Mouse (Mus musculus) limb, embryonic 15.5 days (tissue): Measurements from ENCODE around the gene Tmem143. TPM values are rescaled to one million over a fixed set of nuclear protein-coding genes. Genes with fewer than 3 reads are reported as not detected.

Experiments used
- ATAC-seq: fragments of 200-750 bp; cut with Nextera tagmentation; 2 replicates; pipeline ENCODE4 v1.8.0; 2017; ENCODE audit warnings: low read depth, moderate TSS enrichment; ENCODE audit not compliant: insufficient number of reproducible peaks, low FRiP score, low TSS enrichment
- H3K27ac ChIP-seq: fragments of 300-500 bp; sonication (generic); 2 replicates; pipeline ENCODE4 v1.5.1; 2015; ENCODE audit warnings: moderate library complexity, mild to moderate bottlenecking, inconsistent platforms
- H3K27me3 ChIP-seq: fragments of 300-500 bp; sonication (generic); 2 replicates; pipeline ENCODE4 v1.6.1; 2015; ENCODE audit warnings: inconsistent platforms
- H3K36me3 ChIP-seq: fragments of 300-500 bp; sonication (generic); 2 replicates; pipeline ENCODE4 v1.6.1; 2015; ENCODE audit warnings: inconsistent platforms
- H3K4me1 ChIP-seq: fragments of 300-500 bp; sonication (generic); 2 replicates; pipeline ENCODE4 v1.6.1; 2015; ENCODE audit warnings: inconsistent platforms
- H3K4me2 ChIP-seq: fragments of 300-500 bp; sonication (generic); 2 replicates; pipeline ENCODE4 v1.6.1; 2015; ENCODE audit warnings: mild to moderate bottlenecking, inconsistent platforms
- H3K4me3 ChIP-seq: fragments of 300-500 bp; sonication (generic); 2 replicates; pipeline ENCODE4 v1.5.1; 2015; ENCODE audit warnings: mild to moderate bottlenecking, inconsistent platforms
- H3K9ac ChIP-seq: fragments of 300-500 bp; sonication (generic); 2 replicates; pipeline ENCODE4 v1.6.1; 2015; ENCODE audit warnings: inconsistent platforms
- H3K9me3 ChIP-seq: fragments of 300-500 bp; sonication (generic); 2 replicates; pipeline ENCODE4 v1.6.1; 2016; ENCODE audit warnings: inconsistent platforms
- WGBS: fragments of 180-500 bp; shearing (Covaris S2); methylation state at CpG from one replicate; pipeline ENCODE4 v1.1.7; 2015; 5-methylcytosine and 5-hydroxymethylcytosine counted together
- polyA plus RNA-seq: library from polyadenylated mRNA; unstranded; fragments of >200 nt; fragmentation: Nextera tagmentation; extraction: Ambion mirVana; gene quantifications from 2 replicates; pipeline ENCODE4 v1.2.1, GENCODE M21; 2015

The Tmem143 gene
- polyA plus RNA-seq = 4.4 and 5.5 TPM in 2 replicates

GRCm38 (mm10) chr7:45896517-45897257 is at the start of gene Tmem143, which contains the start of gene Syngr4:
Gene Tmem143 (plus strand): TSS chr7:45896941.
Gene Syngr4 (minus strand): TSS chr7:45896714.
- Histone ChIP-seq H3K27ac (peak within 1 kb of the TSS; percentile 84), H3K9me3 (no peaks in the 10 kb centered on the region), H3K9ac (peak within 1 kb of the TSS; percentile 48), H3K36me3 (no peaks in the 10 kb centered on the region), H3K4me3 (peak within 1 kb of the TSS; percentile 55), H3K4me1 (peaks cover 9% of the 10 kb centered on the region; the same call in 1 of the 2 replicates), H3K27me3 (no peaks in the 10 kb centered on the region), H3K4me2 (peak within 1 kb of the TSS; percentile 88)
- peak; percentile 93 for ATAC-seq
- 1% methylated on average over 40 of the region's 40 CpGs for WGBS

GRCm38 (mm10) chr7:45848447-45849027 is 48.2 kb upstream of the Tmem143 start:
- Histone ChIP-seq H3K27ac (no peak overlapping the region), H3K36me3 (no peaks in the 10 kb centered on the region), H3K27me3 (peaks cover 3% of the 10 kb centered on the region; the same call in 1 of the 2 replicates), H3K4me3 (no peak overlapping the region), H3K9ac (no peak overlapping the region), H3K9me3 (no peaks in the 10 kb centered on the region), H3K4me1 (0 out of 2 replicates have a peak, but pooled peaks cover 5% of the 10 kb centered on the region), H3K4me2 (no peak overlapping the region)
- ATAC-seq = no peak
- WGBS = 16% methylated on average over 6 of the region's 6 CpGs

GRCm38 (mm10) chr7:45850661-45851060 is 46.1 kb upstream of the Tmem143 start:
- 68% methylated on average over 3 of the region's 3 CpGs for whole genome bisulfite sequencing
- no peak for ATAC-seq

GRCm38 (mm10) chr7:45853089-45853488 is 43.7 kb upstream of the Tmem143 start:
- H3K36me3 ChIP-seq = no peaks in the 10 kb centered on the region
- H3K27me3 ChIP-seq = peaks cover 24% of the 10 kb centered on the region
- H3K4me3 ChIP-seq = no peak overlapping the region
- no peaks in the 10 kb centered on the region for H3K9me3 ChIP-seq
- no peak overlapping the region for H3K27ac ChIP-seq
- WGBS = 74% methylated on average over 12 of the region's 12 CpGs
- H3K4me2 ChIP-seq = no peak overlapping the region
- H3K9ac ChIP-seq = no peak overlapping the region
- peaks cover 20% of the 10 kb centered on the region for H3K4me1 ChIP-seq
- ATAC-seq = no peak

More at GRCm38 (mm10) chr7:45850661-45851060, 46.1 kb upstream of the Tmem143 start:
- Histone ChIP-seq H3K4me1 (0 out of 2 replicates have a peak, but pooled peaks cover 5% of the 10 kb centered on the region), H3K9ac (no peak overlapping the region), H3K4me2 (no peak overlapping the region), H3K4me3 (no peak overlapping the region), H3K9me3 (no peaks in the 10 kb centered on the region), H3K27me3 (peaks cover 10% of the 10 kb centered on the region; the same call in 1 of the 2 replicates), H3K36me3 (no peaks in the 10 kb centered on the region), H3K27ac (no peak overlapping the region)

- Histone ChIP-seq H3K27me3 (peaks cover 39% of the 10 kb centered on the region), H3K4me3 (peak overlapping the region; percentile 42), H3K9me3 (no peaks in the 10 kb centered on the region), H3K4me1 (peaks cover 17% of the 10 kb centered on the region), H3K4me2 (peak overlapping the region; percentile 67), H3K27ac (no peak overlapping the region), H3K36me3 (no peaks in the 10 kb centered on the region), H3K9ac (peak overlapping the region; percentile 20; the same call in 1 of the 2 replicates)
- no peak; the same call in 1 of the 2 replicates for ATAC-seq
- 2% methylated on average over 29 of the region's 30 CpGs for WGBS
These were observed 39.5 kb upstream of the Tmem143 start for GRCm38 (mm10) chr7:45856950-45857901.

- H3K36me3 ChIP-seq = no peaks in the 10 kb centered on the region
- no peak overlapping the region for H3K4me3 ChIP-seq
- H3K4me1 ChIP-seq = peaks cover 17% of the 10 kb centered on the region
- WGBS = 55% methylated on average over 4 of the region's 4 CpGs
- no peak overlapping the region for H3K4me2 ChIP-seq
- no peak overlapping the region for H3K9ac ChIP-seq
- H3K27me3 ChIP-seq = peaks cover 39% of the 10 kb centered on the region
- no peaks in the 10 kb centered on the region for H3K9me3 ChIP-seq
- no peak for ATAC-seq
- H3K27ac ChIP-seq = no peak overlapping the region
These were observed 37.7 kb upstream of the Tmem143 start for GRCm38 (mm10) chr7:45859008-45859407.

- Histone ChIP-seq H3K4me2 (no peak overlapping the region), H3K27me3 (peaks cover 19% of the 10 kb centered on the region), H3K9ac (no peak overlapping the region), H3K36me3 (no peaks in the 10 kb centered on the region), H3K27ac (no peak overlapping the region), H3K9me3 (no peaks in the 10 kb centered on the region), H3K4me3 (no peak overlapping the region), H3K4me1 (peaks cover 18% of the 10 kb centered on the region)
- ATAC-seq = no peak
- 87% methylated on average over 7 of the region's 7 CpGs for WGBS
These were observed 33.9 kb upstream of the Tmem143 start for GRCm38 (mm10) chr7:45862804-45863203.

GRCm38 (mm10) chr7:45864435-45864834 is 32.3 kb upstream of the Tmem143 start:
- Histone ChIP-seq H3K27ac (no peak overlapping the region), H3K9me3 (no peaks in the 10 kb centered on the region), H3K4me2 (no peak overlapping the region), H3K4me3 (no peak overlapping the region), H3K4me1 (peaks cover 30% of the 10 kb centered on the region), H3K9ac (no peak overlapping the region), H3K36me3 (no peaks in the 10 kb centered on the region), H3K27me3 (peaks cover 29% of the 10 kb centered on the region)
- WGBS = 53% methylated on average over 3 of the region's 3 CpGs
- no peak for ATAC-seq

GRCm38 (mm10) chr7:45865925-45866910 is 30.5 kb upstream of the Tmem143 start:
- ATAC-seq = peak; percentile 73

GRCm38 (mm10) chr7:45867871-45868270 is 28.9 kb upstream of the Tmem143 start:
- Histone ChIP-seq H3K27me3 (peaks cover 46% of the 10 kb centered on the region), H3K4me1 (peaks cover 45% of the 10 kb centered on the region), H3K4me2 (0 out of 2 replicates have a peak overlapping the region, but pooled peaks have one; percentile 76), H3K4me3 (no peak overlapping the region; the same call in 1 of the 2 replicates), H3K27ac (no peak overlapping the region), H3K9me3 (no peaks in the 10 kb centered on the region), H3K9ac (no peak overlapping the region), H3K36me3 (no peaks in the 10 kb centered on the region)
- 35% methylated on average over 2 of the region's 2 CpGs for WGBS
- ATAC-seq = no peak

More at GRCm38 (mm10) chr7:45865925-45866910, 30.5 kb upstream of the Tmem143 start:
- Histone ChIP-seq H3K9me3 (no peaks in the 10 kb centered on the region), H3K4me3 (peak overlapping the region; percentile 78), H3K4me2 (peak overlapping the region; percentile 76), H3K27ac (peak overlapping the region; percentile 85), H3K4me1 (peaks cover 45% of the 10 kb centered on the region), H3K27me3 (peaks cover 37% of the 10 kb centered on the region), H3K36me3 (no peaks in the 10 kb centered on the region), H3K9ac (peak overlapping the region; percentile 82)
- WGBS = 1% methylated on average over 102 of the region's 117 CpGs
